Mouse (Mus musculus) CH12.LX (cell line): Measurements from ENCODE around the gene Ifrd1.
A peak's percentile ranks its signal among the peaks of the same experiment; 100 is the strongest.

Experiments used
- CTCF ChIP-seq, 2 experiments: IDR thresholded peaks in 1 of 2; conservative IDR thresholded peaks in 1 of 2; 2 replicates each; pipeline ENCODE4 v1.5.1; 2011 to 2012; ENCODE audit warnings: low read depth in 2 of 2, low read length in 2 of 2, improper control_type of control experiment in 1 of 2, inconsistent platforms in 1 of 2, mild to moderate bottlenecking in 1 of 2, moderate library complexity in 1 of 2
- EP300 ChIP-seq: IDR thresholded peaks from 2 replicates; pipeline ENCODE4 v1.6.1; 2011; ENCODE audit warnings: low read length, improper control_type of control experiment
- HCFC1 ChIP-seq: IDR thresholded peaks from 2 replicates; pipeline ENCODE4 v1.6.1; 2012; ENCODE audit warnings: low read depth, mild to moderate bottlenecking, inconsistent platforms, low read length, improper control_type of control experiment
- MAZ ChIP-seq: IDR thresholded peaks from 2 replicates; pipeline ENCODE4 v1.6.1; 2012; ENCODE audit warnings: low read depth, mild to moderate bottlenecking, inconsistent platforms, low read length, improper control_type of control experiment, moderate library complexity
- MXI1 ChIP-seq: IDR thresholded peaks from 2 replicates; pipeline ENCODE4 v1.6.1; 2011; ENCODE audit warnings: mild to moderate bottlenecking, low read depth, low read length, improper control_type of control experiment
- POLR2A ChIP-seq: IDR thresholded peaks from 2 replicates; pipeline ENCODE4 v1.6.1; 2011; ENCODE audit warnings: low read depth, mild to moderate bottlenecking, improper control_type of control experiment, low read length
- RAD21 ChIP-seq: IDR thresholded peaks from 2 replicates; pipeline ENCODE4 v1.6.1; 2011; ENCODE audit warnings: low read depth, mild to moderate bottlenecking, low read length, improper control_type of control experiment, moderate library complexity
- RCOR1 ChIP-seq: conservative IDR thresholded peaks from 2 replicates; pipeline ENCODE4 v1.6.1; 2012; ENCODE audit warnings: low read depth, mild to moderate bottlenecking, inconsistent platforms, low read length, improper control_type of control experiment
- SIN3A ChIP-seq: IDR thresholded peaks from 2 replicates; pipeline ENCODE4 v1.6.1; 2012; ENCODE audit warnings: low read length, improper control_type of control experiment, inconsistent platforms
- TBP ChIP-seq: conservative IDR thresholded peaks from 2 replicates; pipeline ENCODE4 v1.6.1; 2011; ENCODE audit warnings: low read depth, low read length, improper control_type of control experiment
- USF1 ChIP-seq: IDR thresholded peaks from 2 replicates; pipeline ENCODE4 v1.6.1; 2014; ENCODE audit warnings: low read depth, mild to moderate bottlenecking, inconsistent platforms, low read length, improper control_type of control experiment
- USF2 ChIP-seq: conservative IDR thresholded peaks from 2 replicates; pipeline ENCODE4 v1.6.1; 2011; ENCODE audit warnings: low read depth, low read length, improper control_type of control experiment
- ZNF384 ChIP-seq: IDR thresholded peaks from 2 replicates; pipeline ENCODE4 v1.6.1; 2012; ENCODE audit warnings: low read depth, low read length, improper control_type of control experiment, inconsistent platforms

DNA sequence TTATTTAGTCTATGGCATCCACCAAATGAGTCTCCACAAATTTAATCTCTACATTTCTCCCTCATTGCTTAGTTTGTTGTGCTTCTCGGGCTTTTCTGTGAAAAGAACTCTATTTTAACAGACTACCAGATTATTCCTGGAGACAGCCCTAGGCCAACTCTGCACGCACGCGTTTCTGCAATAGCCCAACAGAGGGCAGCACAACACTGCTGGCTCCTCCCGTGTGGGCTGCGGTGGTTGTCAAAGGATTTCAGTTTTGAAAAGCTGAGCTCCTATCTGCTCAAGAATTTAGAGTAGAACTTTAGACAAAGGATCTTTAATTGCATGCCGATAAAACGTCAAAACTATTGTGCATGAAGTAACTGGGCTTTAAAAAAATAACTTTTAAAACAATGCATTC lies 8.9 kb upstream of the Ifrd1 start:
- TF ChIP-seq MXI1 (no peak), CTCF (conservative IDR thresholded peaks at IDR 0.05 in 1 of 2, IDR thresholded peaks at IDR 0.05 in 1 of 2; ENCODE audit: low read depth in 2 of 2, low read length in 2 of 2) (peak; percentile 77 to 92), TBP (no peak), RCOR1 (no peak), ZNF384 (0 out of 2 replicates have a peak, but pooled peaks have one; percentile 39), POLR2A (no peak), RAD21 (peak; percentile 94), EP300 (no peak), USF1 (no peak), HCFC1 (no peak), USF2 (no peak), SIN3A (no peak), MAZ (no peak)
